Mouse (Mus musculus) c-Kit-positive CD71-positive TER-119-negative erythroid progenitor cells, embryonic 14.5 days (primary cell): ENCODE data around the gene Cyba.

Experiments used
- DNase-seq: peaks from one replicate; pipeline ENCODE4 v3.0.0-alpha.2; 2013; ENCODE audit warnings: low read depth

Gene Cyba

GRCm38 (mm10) chr8:122432443-122433268, at the start of gene Cyba:
Gene Cyba, minus strand, starts transcription at chr8:122432930.
- peak; percentile 35 for DNase-seq

- no peak for DNase-seq
These were observed 49.7 kb upstream of the Cyba start for GRCm38 (mm10) chr8:122482448-122482847.

- DNase-seq: peak; percentile 76
These were observed 43.0 kb upstream of the Cyba start, which contains the start of the genes Rnf166 and Ctu2 for GRCm38 (mm10) chr8:122475580-122476320. Gene Rnf166, minus strand, starts transcription at chr8:122476064. Gene Ctu2, plus strand, starts transcription at chr8:122476143.

- peak; percentile 49 for DNase-seq
These were observed 42.3 kb upstream of the Cyba start for GRCm38 (mm10) chr8:122474951-122475560.

- no peak for DNase-seq
These were observed 41.2 kb upstream of the Cyba start for GRCm38 (mm10) chr8:122473911-122474421.

- DNase-seq: no peak
These were observed 38.0 kb upstream of the Cyba start for GRCm38 (mm10) chr8:122470691-122471090.

- no peak for DNase-seq
These were observed 37.2 kb upstream of the Cyba start for GRCm38 (mm10) chr8:122469965-122470364.

- no peak for DNase-seq
These were observed 36.7 kb upstream of the Cyba start for GRCm38 (mm10) chr8:122469407-122469806.

GRCm38 (mm10) chr8:122467816-122468215, 35.1 kb upstream of the Cyba start:
- DNase-seq: no peak

- no peak for DNase-seq
These were observed 32.3 kb upstream of the Cyba start for GRCm38 (mm10) chr8:122464985-122465384.

- DNase-seq: no peak
These were observed 31.2 kb upstream of the Cyba start for GRCm38 (mm10) chr8:122463651-122464640.

- DNase-seq: no peak
These were observed 29.8 kb upstream of the Cyba start for GRCm38 (mm10) chr8:122462510-122462909.

GRCm38 (mm10) chr8:122461473-122462148, 28.9 kb upstream of the Cyba start:
- no peak for DNase-seq

GRCm38 (mm10) chr8:122460524-122461472, 28.1 kb upstream of the Cyba start, which contains the start of gene Snai3:
Gene Snai3, minus strand, starts transcription at chr8:122460733.
- no peak for DNase-seq

GRCm38 (mm10) chr8:122459990-122460389, 27.3 kb upstream of the Cyba start:
- no peak for DNase-seq

- no peak for DNase-seq
These were observed 26.6 kb upstream of the Cyba start for GRCm38 (mm10) chr8:122459218-122459900.

- no peak for DNase-seq
These were observed 24.4 kb upstream of the Cyba start for GRCm38 (mm10) chr8:122457171-122457570.

- DNase-seq: no peak
These were observed 21.7 kb upstream of the Cyba start for GRCm38 (mm10) chr8:122454409-122454808.

GRCm38 (mm10) chr8:122452154-122452553, 19.4 kb upstream of the Cyba start:
- DNase-seq: no peak
